Mouse (Mus musculus): ENCODE results near the gene Brd2. TPM values are rescaled to one million over a fixed set of nuclear protein-coding genes. Genes with fewer than 3 reads are reported as not detected.

The Brd2 gene
- total and polyA plus RNA-seq, 2 experiments from 2014 or later: 129 to 219 TPM

DNA sequence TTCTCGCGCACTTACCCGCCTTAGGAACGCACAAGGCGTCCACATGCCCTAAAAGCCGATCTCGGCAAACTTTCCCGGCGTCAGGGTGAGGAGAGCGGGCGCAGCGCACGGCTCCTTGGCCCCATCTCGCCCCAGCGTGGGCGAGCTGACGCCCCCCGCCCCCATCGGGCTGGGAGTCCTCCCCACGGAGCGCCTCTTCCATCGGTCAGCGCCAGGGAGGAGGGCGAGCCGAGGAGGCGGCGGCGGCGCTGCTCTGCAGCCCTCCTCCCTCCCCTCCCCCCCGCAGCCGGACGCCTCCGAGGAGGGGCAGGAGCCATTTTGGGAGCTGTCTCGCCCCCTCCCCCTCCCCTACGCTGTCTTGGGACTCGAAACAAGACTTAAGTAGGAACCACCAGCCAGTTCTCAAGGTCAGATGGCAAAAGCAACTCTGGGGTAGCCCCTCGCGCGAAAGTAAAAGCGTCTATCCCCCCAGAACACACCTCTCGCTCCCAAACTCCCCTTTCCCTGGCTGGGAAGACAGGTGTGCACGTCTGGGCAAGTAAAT lies 2.2 kb downstream of the Brd2 start:
- no peak for ATAC-seq
- 2% methylated on average over 33 of the region's 42 CpGs for WGBS
- no peaks in the 10 kb centered on the region for H3K27me3 ChIP-seq (ENCODE audit: insufficient read depth, low read length)
- H3K4me3 ChIP-seq (ENCODE audit: low read depth, low read length): peak overlapping the region; percentile 59
- DNase-seq: peak; percentile 88
- peak overlapping the region; percentile 88 for H3K4me2 ChIP-seq (ENCODE audit: low read depth)
- no peaks in the 10 kb centered on the region for H3K9me3 ChIP-seq (ENCODE audit: low read length)
- TF ChIP-seq CTCF (IDR thresholded peaks at IDR 0.05; ENCODE audit: low read depth): no peak
- peaks cover 9% of the 10 kb centered on the region; the same call in 1 of the 2 replicates for H3K4me1 ChIP-seq (ENCODE audit: insufficient read depth)
- H3K36me3 ChIP-seq (ENCODE audit: insufficient read depth): peaks cover 25% of the 10 kb centered on the region
- peak overlapping the region; percentile 87 for H3K9ac ChIP-seq
- H3K27ac ChIP-seq (ENCODE audit: low read depth, low read length): peak overlapping the region; percentile 100

DNA sequence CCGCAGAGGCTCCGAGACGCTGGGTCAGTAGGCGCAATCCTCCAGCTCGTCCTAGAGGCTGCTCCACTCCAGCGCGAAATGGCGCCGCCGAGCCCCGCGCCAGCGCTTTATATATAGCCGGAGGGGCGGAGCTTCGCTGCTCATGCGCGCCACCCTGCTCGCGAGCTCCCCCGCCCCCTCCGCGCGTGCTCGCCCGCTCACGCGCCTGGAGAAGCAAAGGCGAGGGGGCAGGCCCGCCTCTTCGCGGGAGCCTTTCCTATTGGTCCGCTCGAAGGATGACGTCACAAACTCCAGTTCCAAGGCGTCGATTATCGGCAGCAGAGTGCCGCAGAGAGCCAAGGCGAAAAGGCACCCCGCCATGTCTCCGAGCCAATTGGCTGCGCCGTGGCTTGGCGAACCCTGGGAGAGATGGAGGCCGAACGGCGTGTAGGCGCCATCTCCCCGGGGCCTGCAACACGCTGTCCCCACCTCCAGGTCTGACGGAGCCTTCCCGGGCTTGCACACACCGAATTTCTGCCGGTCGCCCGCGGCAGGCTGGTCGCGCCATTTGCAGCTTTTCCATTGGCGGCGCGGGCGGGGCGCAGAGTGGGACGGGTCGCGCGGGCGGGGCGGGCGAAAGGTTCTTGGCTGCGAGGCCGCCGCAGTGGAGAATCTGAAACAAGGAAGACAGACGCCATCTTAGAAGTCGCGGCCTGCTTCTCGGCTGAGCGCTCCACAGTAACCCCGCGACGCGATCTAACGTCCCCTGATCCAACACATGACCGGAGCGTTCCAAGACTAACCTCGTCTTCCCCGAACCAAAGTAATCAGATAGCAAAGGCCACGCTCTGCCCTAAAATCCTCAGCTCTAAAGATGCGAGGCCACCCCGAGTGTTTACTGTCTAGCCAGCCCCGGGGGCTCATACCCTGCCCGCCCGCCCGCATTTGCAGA lies 2.9 kb downstream of the Brd2 start, which contains the start of gene H2-DMa:
H2-DMa (plus strand) TSS at position 293 of the 931 bp plus-strand sequence.
- H3K4me1 ChIP-seq (ENCODE audit: insufficient read depth): peaks cover 9% of the 10 kb centered on the region; the same call in 1 of the 2 replicates
- no peaks in the 10 kb centered on the region for H3K9me3 ChIP-seq (ENCODE audit: low read length)
- peak within 1 kb of the TSS; percentile 100 for H3K27ac ChIP-seq (ENCODE audit: low read depth, low read length)
- peak within 1 kb of the TSS; percentile 87 for H3K9ac ChIP-seq
- H3K4me3 ChIP-seq (ENCODE audit: low read depth, low read length): peak within 1 kb of the TSS; percentile 72
- no peak; the same call in 1 of the 2 replicates for TF ChIP-seq CTCF (IDR thresholded peaks at IDR 0.05; ENCODE audit: low read depth)
- DNase-seq (peak; percentile 100), ATAC-seq (peak; percentile 81)
- H3K27me3 ChIP-seq (ENCODE audit: insufficient read depth, low read length): no peaks in the 10 kb centered on the region
- WGBS: 3% methylated on average over 96 of the region's 96 CpGs
- H3K36me3 ChIP-seq (ENCODE audit: insufficient read depth): peaks cover 32% of the 10 kb centered on the region
- peak within 1 kb of the TSS; percentile 88 for H3K4me2 ChIP-seq (ENCODE audit: low read depth)

DNA sequence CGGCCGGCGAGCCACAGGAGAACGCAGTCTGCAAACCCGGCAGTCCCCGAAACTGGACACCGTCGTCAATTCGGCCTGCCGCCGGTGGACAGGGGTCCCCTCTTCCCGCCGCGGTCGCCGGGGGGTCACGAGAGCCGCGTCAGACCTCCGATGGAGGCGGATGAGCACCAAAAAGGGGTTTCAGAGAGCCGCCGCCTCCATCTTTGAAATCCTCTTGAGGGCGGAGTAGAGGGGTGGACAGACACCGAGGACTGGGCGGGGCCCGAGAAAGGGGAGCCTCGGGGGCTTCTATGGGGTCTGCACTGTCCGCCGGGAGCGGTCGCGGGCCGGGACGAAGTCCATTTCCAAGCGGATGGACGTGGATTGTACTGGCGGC lies 3.6 kb downstream of the Brd2 start:
- Histone ChIP-seq H3K27ac (ENCODE audit: low read depth, low read length) (peak overlapping the region; percentile 85), H3K27me3 (ENCODE audit: insufficient read depth, low read length) (no peaks in the 10 kb centered on the region), H3K9ac (peak overlapping the region; percentile 76), H3K4me3 (ENCODE audit: low read depth, low read length) (peak overlapping the region; percentile 72), H3K36me3 (ENCODE audit: insufficient read depth) (peaks cover 38% of the 10 kb centered on the region), H3K4me2 (ENCODE audit: low read depth) (peak overlapping the region; percentile 85), H3K4me1 (ENCODE audit: insufficient read depth) (peaks cover 7% of the 10 kb centered on the region; the same call in 1 of the 2 replicates), H3K9me3 (ENCODE audit: low read length) (no peaks in the 10 kb centered on the region)
- peak; percentile 49 for ATAC-seq
- 2% methylated on average over 38 of the region's 38 CpGs for WGBS
- no peak; the same call in 1 of the 2 replicates for TF ChIP-seq CTCF (IDR thresholded peaks at IDR 0.05; ENCODE audit: low read depth)
- no peak for DNase-seq

DNA sequence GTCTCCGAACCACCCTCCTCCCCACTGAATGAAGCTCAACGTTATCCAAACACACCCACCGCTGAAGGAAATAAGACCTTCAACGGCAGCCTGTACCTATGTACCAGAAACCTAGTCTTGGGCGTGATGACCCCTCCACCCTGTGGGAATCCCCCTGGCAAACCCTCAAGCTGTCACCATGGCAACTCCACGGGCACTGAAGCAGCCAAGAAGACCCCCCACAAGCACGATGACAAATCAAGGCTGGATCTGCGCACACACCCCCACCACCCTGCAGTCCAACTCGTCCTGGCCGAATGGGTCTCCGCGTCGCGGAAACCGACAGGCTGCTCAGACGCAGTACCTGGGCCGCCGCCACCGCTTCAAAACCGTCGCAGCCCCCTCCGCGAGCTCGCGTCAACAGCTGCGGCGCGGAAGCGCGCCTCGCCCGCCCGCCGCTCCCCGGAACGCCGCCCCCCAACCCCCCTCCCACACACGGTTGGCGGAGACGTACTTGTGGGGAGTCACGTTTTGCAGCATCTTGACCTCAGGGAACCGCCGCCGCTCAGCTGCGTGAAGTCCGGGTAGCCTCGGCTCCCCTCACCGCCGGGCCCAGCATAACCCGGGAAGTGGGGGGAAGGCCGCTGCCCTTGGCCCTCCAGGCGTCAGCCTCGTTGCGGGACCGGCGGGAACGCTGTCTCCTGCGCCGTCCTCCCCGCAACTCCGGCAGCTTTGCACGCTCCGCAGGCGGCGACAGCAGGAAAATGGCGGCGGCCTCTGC lies 4.1 kb downstream of the Brd2 start:
- H3K27me3 ChIP-seq (ENCODE audit: insufficient read depth, low read length): no peaks in the 10 kb centered on the region
- WGBS: under 1% methylated on average over 67 of the region's 67 CpGs
- H3K4me2 ChIP-seq (ENCODE audit: low read depth): peak overlapping the region; percentile 85
- no peak for ATAC-seq
- peaks cover 4% of the 10 kb centered on the region; the same call in 1 of the 2 replicates for H3K4me1 ChIP-seq (ENCODE audit: insufficient read depth)
- H3K9me3 ChIP-seq (ENCODE audit: low read length): no peaks in the 10 kb centered on the region
- no peak for TF ChIP-seq CTCF (IDR thresholded peaks at IDR 0.05; ENCODE audit: low read depth)
- H3K27ac ChIP-seq (ENCODE audit: low read depth, low read length): peak overlapping the region; percentile 85
- H3K36me3 ChIP-seq (ENCODE audit: insufficient read depth): peaks cover 44% of the 10 kb centered on the region
- peak; percentile 65 for DNase-seq
- peak overlapping the region; percentile 72 for H3K4me3 ChIP-seq (ENCODE audit: low read depth, low read length)
- H3K9ac ChIP-seq: peak overlapping the region; percentile 76

DNA sequence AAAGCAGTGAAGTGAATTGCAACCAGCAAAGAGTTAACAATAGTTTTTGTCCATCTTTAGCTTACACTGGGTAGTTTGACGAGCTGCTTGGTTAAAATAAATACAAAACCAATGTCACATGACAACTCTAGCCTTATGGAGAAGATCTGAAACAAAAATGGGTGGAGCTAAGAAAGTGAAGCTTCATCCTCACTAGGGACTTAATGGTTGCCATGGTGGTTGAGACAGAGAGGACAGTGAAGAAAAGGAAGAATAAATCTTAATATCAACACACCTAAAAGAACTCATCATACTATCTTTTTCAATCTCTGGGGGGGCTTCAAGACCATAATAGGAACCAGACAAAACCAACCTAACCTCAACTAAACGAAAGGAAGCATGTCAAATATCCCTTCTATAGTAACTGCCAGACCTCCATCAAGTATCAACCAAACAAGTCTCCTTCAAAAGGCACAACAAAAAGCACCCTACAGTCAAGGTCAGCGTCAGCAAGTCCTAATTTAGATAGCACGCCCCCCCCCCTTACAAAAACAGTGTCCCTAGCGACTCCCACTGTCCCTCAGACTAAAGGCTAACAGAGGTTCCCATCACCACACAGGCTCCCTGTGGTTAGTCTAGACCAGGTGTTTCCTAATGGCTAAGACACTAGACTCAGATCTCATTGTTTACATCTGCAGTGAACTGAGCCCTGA lies 4.9 kb downstream of the Brd2 start:
- Histone ChIP-seq H3K27ac (ENCODE audit: low read depth, low read length) (0 out of 2 replicates have a peak overlapping the region, but pooled peaks have one; percentile 85), H3K9me3 (ENCODE audit: low read length) (no peaks in the 10 kb centered on the region), H3K36me3 (ENCODE audit: insufficient read depth) (peaks cover 51% of the 10 kb centered on the region), H3K9ac (peak overlapping the region; percentile 76), H3K27me3 (ENCODE audit: insufficient read depth, low read length) (no peaks in the 10 kb centered on the region), H3K4me2 (ENCODE audit: low read depth) (peak overlapping the region; percentile 85), H3K4me3 (ENCODE audit: low read depth, low read length) (peak overlapping the region; percentile 72), H3K4me1 (ENCODE audit: insufficient read depth) (peaks cover 4% of the 10 kb centered on the region; the same call in 1 of the 2 replicates)
- 1% methylated on average over 5 of the region's 5 CpGs for WGBS
- TF ChIP-seq CTCF (IDR thresholded peaks at IDR 0.05; ENCODE audit: low read depth): no peak
- no peak for DNase-seq
- no peak for ATAC-seq

DNA sequence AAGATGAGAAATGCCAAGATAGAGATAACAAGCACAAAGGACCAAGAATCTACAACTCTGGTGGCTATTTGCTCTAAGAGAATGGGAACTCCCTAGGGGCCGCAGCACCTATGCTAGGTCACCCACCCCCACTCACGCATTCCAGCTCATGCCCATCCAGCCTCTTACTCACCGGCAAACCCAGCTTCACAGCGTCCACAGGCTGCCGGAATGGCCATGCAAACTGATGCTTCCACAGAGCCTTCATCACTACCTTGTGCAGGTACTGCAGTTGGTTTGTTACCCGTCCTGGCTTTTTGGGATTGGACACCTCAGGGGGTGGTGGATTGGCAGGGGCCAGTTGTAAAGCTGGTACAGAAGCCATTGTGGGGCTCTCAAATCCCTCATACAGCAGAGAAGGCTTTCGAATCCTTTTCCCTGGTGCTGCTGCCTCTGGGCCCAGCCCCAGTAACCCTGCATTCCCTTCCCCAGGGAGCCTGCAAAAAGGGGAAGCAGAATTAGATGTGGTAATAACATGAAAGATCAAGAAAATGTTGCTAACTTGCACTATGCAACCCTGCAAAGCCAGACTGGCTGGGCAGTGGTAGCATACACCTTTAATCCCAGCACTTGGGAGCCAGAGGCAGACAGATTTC lies 5.6 kb downstream of the Brd2 start:
- Histone ChIP-seq H3K9ac (peak overlapping the region; percentile 76), H3K27me3 (ENCODE audit: insufficient read depth, low read length) (no peaks in the 10 kb centered on the region), H3K9me3 (ENCODE audit: low read length) (no peaks in the 10 kb centered on the region), H3K4me2 (ENCODE audit: low read depth) (peak overlapping the region; percentile 85), H3K4me1 (ENCODE audit: insufficient read depth) (peaks cover 4% of the 10 kb centered on the region; the same call in 1 of the 2 replicates), H3K36me3 (ENCODE audit: insufficient read depth) (peaks cover 59% of the 10 kb centered on the region), H3K27ac (ENCODE audit: low read depth, low read length) (no peak overlapping the region), H3K4me3 (ENCODE audit: low read depth, low read length) (peak overlapping the region; percentile 72)
- ATAC-seq (no peak), DNase-seq (no peak)
- WGBS: 24% methylated on average over 7 of the region's 7 CpGs
- TF ChIP-seq CTCF (IDR thresholded peaks at IDR 0.05; ENCODE audit: low read depth): no peak

Measured in forebrain, postnatal 0 days (tissue).